Mouse (Mus musculus) gastrocnemius, postnatal 14 days (tissue): Measurements from ENCODE around the gene Dnajb8. TPM values are rescaled to one million over a fixed set of nuclear protein-coding genes. Genes with fewer than 3 reads are reported as not detected.
A peak's percentile ranks its signal among the peaks of the same experiment; 100 is the strongest.

Experiments used
- DNase-seq: peaks from one replicate; pipeline ENCODE4 v3.0.0; 2021; ENCODE audit warnings: mixed read lengths
- intact Hi-C: fragments of 180-260 bp; cut with DNase I; formaldehyde crosslinking; loops from one replicate; pipeline ENCODE4 v1.15.1; 2025; ENCODE audit warnings: low total_unique reads
- total RNA-seq, 2 experiments: library from RNA; stranded (reverse); gene quantifications; 2 replicates each; pipeline ENCODE4 v1.2.3; 2021

Gene Dnajb8
- total RNA-seq, 2 experiments from 2014 or later, result not detected

- intact Hi-C loops, result loop anchor here (10.0 kb wide), 1 partner anchor 216 kb away; no protein-coding TSS in a partner anchor
- DNase-seq, result peak; percentile 80
Observed at GRCm38 (mm10) chr6:88198070-88198940, 23.8 kb upstream of the Dnajb8 start.

- intact Hi-C loops, result loop anchor here (10.0 kb wide), 1 partner anchor 216 kb away; no protein-coding TSS in a partner anchor
- no peak for DNase-seq
Observed at GRCm38 (mm10) chr6:88199001-88199717, 22.9 kb upstream of the Dnajb8 start.

- DNase-seq, result no peak
- intact Hi-C loops, result loop anchor here (5.0 to 10.0 kb wide), 2 partner anchors 42 to 215 kb away; no protein-coding TSS in a partner anchor
Observed at GRCm38 (mm10) chr6:88199718-88200692, 22.1 kb upstream of the Dnajb8 start.

- DNase-seq, result no peak
- intact Hi-C loops, result loop anchor here (5.0 kb wide), 1 partner anchor 41 kb away; no protein-coding TSS in a partner anchor
Observed at GRCm38 (mm10) chr6:88200693-88201609, 21.1 kb upstream of the Dnajb8 start.

GRCm38 (mm10) chr6:88201926-88202700, 20.0 kb upstream of the Dnajb8 start:
- intact Hi-C loops, result loop anchor here (5.0 kb wide), 1 partner anchor 40 kb away; no protein-coding TSS in a partner anchor
- no peak for DNase-seq

GRCm38 (mm10) chr6:88202921-88203690, 19.0 kb upstream of the Dnajb8 start:
- intact Hi-C loops, result loop anchor here (5.0 kb wide), 1 partner anchor 39 kb away; no protein-coding TSS in a partner anchor
- DNase-seq, result no peak

GRCm38 (mm10) chr6:88203791-88204405, 18.2 kb upstream of the Dnajb8 start:
- intact Hi-C loops, result loop anchor here (5.0 kb wide), 1 partner anchor 38 kb away; no protein-coding TSS in a partner anchor
- no peak for DNase-seq

- intact Hi-C loops, result loop anchor here (5.0 kb wide), 1 partner anchor 38 kb away; no protein-coding TSS in a partner anchor
- no peak for DNase-seq
Observed at GRCm38 (mm10) chr6:88204531-88205385, 17.3 kb upstream of the Dnajb8 start.

- intact Hi-C loops, result no loop called here
- DNase-seq, result no peak
Observed at GRCm38 (mm10) chr6:88205386-88205700, 16.7 kb upstream of the Dnajb8 start.

GRCm38 (mm10) chr6:88205937-88206336, 16.1 kb upstream of the Dnajb8 start:
- intact Hi-C loops, result no loop called here
- no peak for DNase-seq

GRCm38 (mm10) chr6:88206566-88206965, 15.5 kb upstream of the Dnajb8 start:
- no peak for DNase-seq
- intact Hi-C loops, result no loop called here

- no peak for DNase-seq
- intact Hi-C loops, result no loop called here
Observed at GRCm38 (mm10) chr6:88207403-88208033, 14.6 kb upstream of the Dnajb8 start.

GRCm38 (mm10) chr6:88208321-88208720, 13.7 kb upstream of the Dnajb8 start:
- DNase-seq, result no peak
- intact Hi-C loops, result no loop called here

GRCm38 (mm10) chr6:88209453-88209852, 12.6 kb upstream of the Dnajb8 start:
- intact Hi-C loops, result no loop called here
- no peak for DNase-seq

- DNase-seq, result no peak
- intact Hi-C loops, result no loop called here
Observed at GRCm38 (mm10) chr6:88210182-88210581, 11.9 kb upstream of the Dnajb8 start.
